Mouse (Mus musculus) gastrocnemius, postnatal 14 days (tissue): ENCODE data around the gene Ldlr. TPM values are rescaled to one million over a fixed set of nuclear protein-coding genes. Genes with fewer than 3 reads are reported as not detected.
A peak's percentile ranks its signal among the peaks of the same experiment; 100 is the strongest.
"Not testable (repeated sequence)": the region's sequence is repeated elsewhere in the genome, so short reads cannot be mapped to it uniquely, and the experiment has no call there.

Experiments
- DNase-seq: peaks from one replicate; pipeline ENCODE4 v3.0.0; 2021; ENCODE audit warnings: mixed read lengths
- intact Hi-C: fragments of 180-260 bp; cut with DNase I; formaldehyde crosslinking; loops from one replicate; pipeline ENCODE4 v1.15.1; 2025; ENCODE audit warnings: low total_unique reads
- total RNA-seq, 2 experiments: library from RNA; stranded (reverse); gene quantifications; 2 replicates each; pipeline ENCODE4 v1.2.3; 2021

Gene Ldlr
- total RNA-seq, 2 experiments from 2014 or later: 4.5 to 9.5 TPM

- DNase-seq: peak; percentile 67
- intact Hi-C loops: no loop called here
Measured at GRCm38 (mm10) chr9:21781657-21782468, 58.6 kb downstream of the Ldlr start.

GRCm38 (mm10) chr9:21784517-21785307 lies 61.4 kb downstream of the Ldlr start:
- no peak for DNase-seq
- intact Hi-C loops: no loop called here

DNA sequence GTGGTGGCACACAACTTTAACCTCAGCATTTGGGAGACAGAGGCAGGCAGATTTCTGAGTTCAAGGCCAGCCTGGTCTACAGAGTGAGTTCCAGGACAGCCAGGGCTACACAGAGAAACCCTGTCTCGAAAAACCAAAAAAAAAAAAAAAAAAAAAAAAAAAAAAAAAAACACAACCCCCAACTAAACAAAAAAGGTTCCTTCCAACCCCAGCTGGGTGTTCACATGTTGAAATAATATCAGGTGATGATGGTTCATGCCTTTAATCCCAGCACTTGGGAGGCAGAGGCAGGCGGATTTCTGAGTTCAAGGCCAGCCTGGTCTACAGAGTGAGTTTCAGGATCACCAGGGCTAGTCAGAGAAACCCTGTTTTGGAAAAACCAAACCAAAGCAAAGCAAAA lies 63.0 kb downstream of the Ldlr start:
- intact Hi-C loops: not testable (repeated sequence)

DNA sequence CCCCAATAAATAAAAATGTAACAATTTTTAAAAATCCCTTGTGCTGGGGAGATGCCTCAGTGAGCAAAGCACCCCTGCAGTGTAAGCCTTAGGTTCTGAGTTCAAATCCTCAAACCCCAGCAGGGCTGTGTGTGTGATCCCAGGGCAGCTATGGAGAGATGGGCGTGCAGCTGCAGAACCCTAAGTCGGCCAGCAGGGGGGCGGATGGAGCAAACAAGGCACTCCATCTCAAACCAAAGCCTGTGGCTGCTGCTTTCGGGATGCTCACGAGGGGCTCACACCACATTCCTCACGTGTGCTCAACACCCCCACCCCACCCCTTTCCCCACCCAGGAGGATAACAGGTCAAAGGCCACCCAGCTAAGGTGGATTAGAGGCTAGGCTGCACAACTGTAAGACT lies 63.6 kb downstream of the Ldlr start:
- DNase-seq: peak; percentile 70

More for the DNA sequence above, 63.0 kb downstream of the Ldlr start:
- not testable (repeated sequence) for DNase-seq

DNA sequence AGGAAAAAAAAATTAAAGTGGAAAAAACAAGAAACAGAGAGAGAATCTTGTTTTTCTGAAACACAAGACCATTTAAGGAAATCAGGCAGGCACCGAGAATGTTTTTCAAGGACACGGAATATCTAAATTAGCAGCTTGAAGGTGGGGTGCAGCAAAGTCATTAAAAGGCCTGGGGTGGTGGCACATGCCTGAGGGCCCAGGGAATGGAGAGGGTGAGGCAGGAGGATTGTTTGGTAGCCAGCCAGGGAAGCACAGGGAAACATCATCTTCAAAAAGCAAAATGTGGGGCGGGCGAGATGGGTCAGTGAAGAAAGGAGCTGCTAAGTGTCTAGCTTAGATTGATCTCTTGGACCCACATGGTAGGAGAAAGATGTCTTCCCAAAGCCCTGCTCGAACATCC lies 64.4 kb downstream of the Ldlr start:
- no peak for DNase-seq
- intact Hi-C loops: no loop called here

More for the DNA sequence above, 63.6 kb downstream of the Ldlr start:
- intact Hi-C loops: no loop called here

GRCm38 (mm10) chr9:21788234-21788633 lies 65.0 kb downstream of the Ldlr start:
- intact Hi-C loops: no loop called here

DNA sequence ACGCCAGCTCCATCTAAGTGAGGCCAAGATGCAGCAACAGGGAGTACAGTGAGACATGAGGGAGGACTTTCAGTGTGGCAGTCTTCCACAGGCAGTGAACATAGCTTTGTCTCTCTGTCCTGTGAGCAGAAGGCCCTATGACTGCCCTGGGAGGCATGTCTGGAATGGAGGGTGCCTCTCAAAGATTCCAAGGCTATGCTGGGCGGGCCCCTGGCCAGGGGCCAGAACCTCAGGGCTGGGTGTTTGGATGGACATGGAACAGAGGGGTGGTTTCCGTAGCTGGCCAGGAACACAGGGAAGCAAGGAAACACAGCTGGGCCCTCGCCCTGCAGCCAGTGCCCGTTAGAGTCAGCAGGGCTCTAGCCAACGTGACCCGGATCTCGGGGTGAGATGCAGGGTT lies 68.6 kb downstream of the Ldlr start:
- DNase-seq: peak; percentile 77
- intact Hi-C loops: no loop called here

More at GRCm38 (mm10) chr9:21788234-21788633, 65.0 kb downstream of the Ldlr start:
- no peak for DNase-seq

GRCm38 (mm10) chr9:21792644-21793043 lies 69.4 kb downstream of the Ldlr start:
- DNase-seq: peak; percentile 82
- intact Hi-C loops: no loop called here

- intact Hi-C loops, DNase-seq: not testable (repeated sequence)
Measured at GRCm38 (mm10) chr9:21793507-21793906, 70.2 kb downstream of the Ldlr start.

DNA sequence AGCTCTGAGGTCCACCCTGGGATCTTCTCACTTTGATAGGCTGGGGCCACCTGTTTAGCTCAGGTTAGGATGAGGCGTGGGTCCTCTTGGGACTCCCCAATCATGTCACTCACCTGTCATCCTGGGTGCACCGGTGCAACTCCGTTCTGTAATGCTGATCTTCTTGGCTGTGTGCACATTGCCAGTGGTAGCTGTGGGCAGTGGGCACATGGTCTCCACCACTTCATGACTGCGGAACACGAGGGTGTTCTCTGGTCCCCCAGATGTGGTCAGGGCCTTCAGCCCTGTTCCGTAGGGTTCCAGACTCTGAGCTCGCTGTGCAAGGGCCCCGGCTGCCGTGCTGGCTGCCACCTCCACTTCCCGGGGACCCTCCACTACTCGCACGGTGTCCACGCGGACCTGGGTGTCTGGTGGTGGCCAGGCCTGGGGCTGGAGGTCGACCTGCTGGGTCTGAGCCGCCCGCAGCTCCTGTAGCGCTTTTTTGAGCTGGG lies 71.1 kb downstream of the Ldlr start:
- intact Hi-C loops: no loop called here
- no peak for DNase-seq

- no peak for DNase-seq
- intact Hi-C loops: no loop called here
Measured at GRCm38 (mm10) chr9:21794925-21795324, 71.6 kb downstream of the Ldlr start.

GRCm38 (mm10) chr9:21795579-21795978 lies 72.3 kb downstream of the Ldlr start:
- intact Hi-C loops: no loop called here
- no peak for DNase-seq

- intact Hi-C loops: no loop called here
- no peak for DNase-seq
Measured at GRCm38 (mm10) chr9:21796259-21796658, 73.0 kb downstream of the Ldlr start.

DNA sequence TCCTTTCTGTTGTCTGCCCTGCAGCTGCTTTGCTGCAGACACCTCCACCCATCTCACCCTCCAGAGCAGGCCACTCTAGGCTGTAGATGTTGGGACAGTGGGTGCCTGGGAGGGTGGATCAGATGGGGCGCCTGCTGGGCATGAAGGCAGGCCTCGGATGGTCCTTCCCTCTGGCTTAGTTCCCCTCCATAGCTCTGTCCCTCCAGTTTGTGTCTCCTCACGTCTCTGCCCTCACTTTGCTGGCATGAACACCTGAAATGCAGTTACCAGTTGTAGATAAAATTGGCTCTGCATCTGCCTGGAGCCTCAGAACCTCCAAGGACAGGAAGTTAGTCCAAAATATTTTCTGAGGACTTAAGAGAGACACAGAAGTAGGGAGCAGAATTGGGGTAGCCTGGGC lies 73.6 kb downstream of the Ldlr start:
- intact Hi-C loops: no loop called here
- DNase-seq: no peak

DNA sequence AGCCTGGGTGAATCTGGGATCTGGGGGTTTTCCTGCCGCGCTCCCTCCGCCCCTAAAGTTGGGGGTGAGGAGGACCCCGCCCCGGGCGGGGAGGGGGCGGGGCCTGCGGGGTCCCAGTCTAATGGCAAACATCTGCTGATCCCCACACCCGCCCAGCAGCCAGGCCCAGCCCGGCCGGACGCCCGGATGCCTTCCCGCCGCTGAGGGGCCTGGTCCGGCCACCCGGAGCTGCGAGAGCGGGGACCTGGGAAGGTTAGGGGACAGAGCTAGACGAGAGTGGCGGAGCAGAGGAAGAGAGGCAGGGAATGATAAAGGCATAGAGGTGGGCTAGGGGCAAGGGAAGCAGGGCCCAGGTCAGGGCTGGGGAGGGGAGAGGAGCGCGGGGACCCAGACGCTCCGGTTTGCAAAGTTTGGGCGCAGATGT lies 74.7 kb downstream of the Ldlr start:
- intact Hi-C loops: no loop called here
- DNase-seq: peak; percentile 84

- DNase-seq: peak; percentile 91
- intact Hi-C loops: no loop called here
Measured at GRCm38 (mm10) chr9:21798345-21799009, 75.2 kb downstream of the Ldlr start, which contains the start of gene Kank2. Gene Kank2 (minus strand): TSS chr9:21798744.

DNA sequence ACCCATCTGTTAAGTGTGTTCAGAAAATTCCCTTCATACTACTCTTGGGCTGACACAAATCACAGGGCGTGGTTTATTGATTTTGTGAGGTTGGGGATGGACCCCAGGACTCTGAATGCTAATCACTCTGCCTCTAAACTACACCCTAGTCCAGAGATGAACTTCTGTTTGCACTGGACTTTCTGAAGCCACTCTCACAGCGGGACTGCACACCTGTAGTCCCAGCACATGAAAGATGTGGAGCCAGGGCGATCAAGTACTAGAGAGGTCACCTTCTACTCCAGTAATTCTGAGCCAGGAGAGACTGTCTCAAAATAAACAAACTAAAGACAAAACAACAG lies 75.7 kb downstream of the Ldlr start:
- intact Hi-C loops: no loop called here
- no peak for DNase-seq
